Mouse (Mus musculus): Measurements from ENCODE around the gene Zc3h13. TPM values are rescaled to one million over a fixed set of nuclear protein-coding genes. Genes with fewer than 3 reads are reported as not detected.
A peak's percentile ranks its signal among the peaks of the same experiment; 100 is the strongest.

Gene Zc3h13
- 20.1 TPM in 2 replicates for polyA plus RNA-seq (2016; fragmentation: Nextera tagmentation; extraction: Ambion mirVana)

DNA sequence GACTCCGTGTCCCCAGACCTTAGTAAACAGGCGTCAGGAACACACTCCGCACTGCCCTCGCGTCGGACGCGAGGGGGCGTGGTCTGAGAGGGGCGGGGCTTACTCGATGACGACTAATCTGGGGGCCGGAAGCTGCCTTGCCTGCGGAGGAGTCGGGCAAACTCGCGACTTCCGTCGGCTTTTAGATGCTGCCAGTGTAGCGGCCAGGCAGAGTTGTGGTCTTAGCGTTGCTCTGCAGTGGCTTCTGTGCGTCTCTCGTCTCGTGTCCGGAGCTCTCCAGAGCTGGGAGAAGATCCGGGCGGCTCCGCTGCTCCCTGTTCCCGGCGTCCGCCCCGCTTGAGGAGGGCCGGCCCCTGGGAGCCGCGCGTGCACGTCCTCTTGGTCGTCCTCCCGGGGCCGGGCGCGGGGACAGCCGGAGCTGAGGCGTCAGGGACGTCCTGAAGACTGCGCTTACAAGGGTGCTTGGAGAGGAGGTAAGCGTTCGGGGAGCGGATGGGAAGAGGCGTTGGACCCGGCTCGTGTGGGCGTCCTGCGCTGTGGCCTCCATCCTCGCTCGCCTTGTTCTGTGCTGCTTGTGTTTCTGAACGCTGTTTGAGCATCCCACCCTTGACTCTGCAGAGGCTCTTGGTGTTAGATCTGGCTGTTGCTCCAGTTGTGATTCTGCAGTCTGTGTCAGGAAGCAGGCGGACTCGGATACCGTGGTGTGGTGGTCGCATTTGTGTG is at the start of gene Zc3h13:
Gene Zc3h13, plus strand, starts transcription at position 181 of the 723 bp plus-strand sequence.
- Histone ChIP-seq H3K9ac (peak within 1 kb of the TSS; percentile 90), H3K4me2 (peak within 1 kb of the TSS; percentile 87), H3K4me1 (peaks cover 21% of the 10 kb centered on the region), H3K27ac (peak within 1 kb of the TSS; percentile 91), H3K4me3 (peak within 1 kb of the TSS; percentile 98), H3K36me3 (no peaks in the 10 kb centered on the region), H3K9me3 (replicated peaks) (no peaks in the 10 kb centered on the region), H3K27me3 (replicated peaks) (no peaks in the 10 kb centered on the region)
- ATAC-seq, result peak; percentile 97
- under 1% methylated on average over 61 of the region's 61 CpGs for WGBS (ENCODE audit: insufficient replicate concordance)

DNA sequence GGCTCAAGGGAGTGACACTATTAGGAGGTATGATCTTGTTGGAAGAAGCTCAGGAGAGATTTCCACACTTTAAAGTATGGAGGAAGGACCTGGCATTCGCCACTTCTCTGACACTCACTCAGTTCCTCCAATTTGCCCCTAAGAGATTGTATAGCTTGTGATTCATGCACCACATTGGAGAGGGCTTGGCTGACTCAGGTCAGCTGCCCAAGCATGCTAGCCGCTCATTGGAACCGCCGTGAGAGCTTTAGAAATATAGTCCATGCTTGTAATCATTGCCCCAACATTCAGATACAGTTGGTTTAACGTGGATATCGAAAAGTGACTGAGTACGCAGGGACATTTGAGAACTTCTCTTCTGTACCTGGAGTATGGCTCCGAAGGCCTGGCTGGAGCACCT is 48.6 kb upstream of the Zc3h13 start:
- Histone ChIP-seq H3K27ac (no peak overlapping the region), H3K36me3 (no peaks in the 10 kb centered on the region), H3K4me3 (no peak overlapping the region), H3K27me3 (replicated peaks) (no peaks in the 10 kb centered on the region), H3K4me1 (peaks cover 13% of the 10 kb centered on the region), H3K4me2 (no peak overlapping the region), H3K9me3 (replicated peaks) (no peaks in the 10 kb centered on the region), H3K9ac (no peak overlapping the region)
- no peak for ATAC-seq
- 80% methylated on average over 8 of the region's 8 CpGs for WGBS (ENCODE audit: insufficient replicate concordance)

DNA sequence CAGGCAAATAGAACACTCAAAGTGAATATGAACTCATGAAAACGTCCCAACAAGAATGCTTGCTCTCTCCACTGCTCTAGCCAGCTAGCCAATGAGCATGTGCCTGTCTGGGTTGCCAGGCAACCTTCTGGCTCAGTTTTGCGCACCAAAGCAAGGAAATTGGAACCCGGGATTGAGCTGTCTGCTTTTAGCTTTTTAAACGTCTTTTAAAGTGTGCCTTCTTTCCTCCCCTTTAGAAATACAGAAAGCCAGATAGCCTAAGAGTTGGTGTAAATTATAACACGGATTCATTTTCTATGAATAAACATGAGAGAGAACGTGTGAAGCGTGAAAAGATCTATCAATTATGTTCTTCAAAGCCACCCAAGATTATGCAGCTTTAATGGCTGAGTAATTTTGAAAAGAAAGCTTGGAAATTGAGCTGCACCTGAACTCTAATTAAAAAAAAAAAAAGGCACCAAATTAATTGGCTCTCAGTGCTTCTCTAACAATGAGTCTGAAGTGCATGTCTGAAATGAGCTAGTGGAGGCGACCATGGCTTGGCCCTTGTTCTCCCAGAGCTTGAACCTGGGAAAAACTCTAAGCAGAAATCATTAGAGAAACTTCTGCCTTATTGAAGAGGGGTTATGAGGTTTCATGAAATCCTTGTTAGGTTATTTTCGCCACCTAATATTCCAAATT is 48.1 kb upstream of the Zc3h13 start:
- Histone ChIP-seq H3K27me3 (replicated peaks) (no peaks in the 10 kb centered on the region), H3K27ac (no peak overlapping the region), H3K4me3 (no peak overlapping the region), H3K36me3 (no peaks in the 10 kb centered on the region), H3K4me1 (peaks cover 13% of the 10 kb centered on the region), H3K4me2 (no peak overlapping the region), H3K9me3 (replicated peaks) (no peaks in the 10 kb centered on the region), H3K9ac (no peak overlapping the region)
- WGBS (ENCODE audit: insufficient replicate concordance), result 60% methylated on average over 9 of the region's 9 CpGs
- no peak for ATAC-seq

DNA sequence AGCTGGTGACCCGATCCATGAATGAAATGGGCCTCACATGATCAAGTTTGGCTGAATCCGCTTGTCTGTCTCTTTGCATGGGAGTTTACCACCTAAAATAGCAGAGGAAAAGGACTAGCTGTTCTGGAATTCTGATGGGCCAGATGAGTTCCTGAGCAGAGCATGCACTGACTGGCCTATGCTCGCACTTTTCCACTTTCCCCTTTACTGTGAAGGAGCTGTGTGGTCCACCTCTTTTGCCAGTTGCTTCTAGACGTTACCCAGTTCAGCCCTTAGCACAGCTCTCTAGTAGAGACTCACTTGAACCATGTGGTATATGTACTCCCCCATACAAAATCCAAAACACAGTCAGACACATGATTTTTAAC is 47.6 kb upstream of the Zc3h13 start:
- WGBS (ENCODE audit: insufficient replicate concordance), result 69% methylated on average over 4 of the region's 4 CpGs
- Histone ChIP-seq H3K4me3 (no peak overlapping the region), H3K27ac (no peak overlapping the region), H3K36me3 (no peaks in the 10 kb centered on the region), H3K9me3 (replicated peaks) (no peaks in the 10 kb centered on the region), H3K4me2 (no peak overlapping the region), H3K27me3 (replicated peaks) (no peaks in the 10 kb centered on the region), H3K9ac (no peak overlapping the region), H3K4me1 (peaks cover 13% of the 10 kb centered on the region)
- ATAC-seq, result no peak

DNA sequence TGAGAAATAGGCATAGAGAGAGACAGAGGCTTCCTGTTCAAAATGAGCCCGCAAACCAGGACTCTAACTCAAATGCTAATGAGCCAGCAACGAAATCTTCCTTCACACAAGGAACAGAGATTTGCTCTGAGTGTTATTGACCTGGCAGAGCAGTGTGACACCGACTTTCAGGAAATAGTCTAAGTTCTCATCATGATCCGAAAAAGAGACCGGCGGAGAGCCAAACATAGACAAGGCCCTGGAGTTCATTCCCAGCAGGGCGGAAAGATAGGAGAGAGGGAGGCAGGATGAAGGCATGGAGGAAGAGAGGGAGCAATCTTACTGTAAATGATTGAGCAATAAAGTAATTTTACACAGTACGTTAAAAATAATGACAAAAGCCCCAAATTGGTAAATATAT is 47.1 kb upstream of the Zc3h13 start:
- 77% methylated on average over 8 of the region's 8 CpGs for WGBS (ENCODE audit: insufficient replicate concordance)
- H3K9ac ChIP-seq, result no peak overlapping the region
- no peaks in the 10 kb centered on the region for H3K36me3 ChIP-seq
- H3K4me2 ChIP-seq, result no peak overlapping the region
- no peak overlapping the region for H3K4me3 ChIP-seq
- ATAC-seq, result no peak
- H3K27me3 ChIP-seq (replicated peaks), result no peaks in the 10 kb centered on the region
- no peak overlapping the region for H3K27ac ChIP-seq
- peaks cover 13% of the 10 kb centered on the region for H3K4me1 ChIP-seq
- H3K9me3 ChIP-seq (replicated peaks), result no peaks in the 10 kb centered on the region

DNA sequence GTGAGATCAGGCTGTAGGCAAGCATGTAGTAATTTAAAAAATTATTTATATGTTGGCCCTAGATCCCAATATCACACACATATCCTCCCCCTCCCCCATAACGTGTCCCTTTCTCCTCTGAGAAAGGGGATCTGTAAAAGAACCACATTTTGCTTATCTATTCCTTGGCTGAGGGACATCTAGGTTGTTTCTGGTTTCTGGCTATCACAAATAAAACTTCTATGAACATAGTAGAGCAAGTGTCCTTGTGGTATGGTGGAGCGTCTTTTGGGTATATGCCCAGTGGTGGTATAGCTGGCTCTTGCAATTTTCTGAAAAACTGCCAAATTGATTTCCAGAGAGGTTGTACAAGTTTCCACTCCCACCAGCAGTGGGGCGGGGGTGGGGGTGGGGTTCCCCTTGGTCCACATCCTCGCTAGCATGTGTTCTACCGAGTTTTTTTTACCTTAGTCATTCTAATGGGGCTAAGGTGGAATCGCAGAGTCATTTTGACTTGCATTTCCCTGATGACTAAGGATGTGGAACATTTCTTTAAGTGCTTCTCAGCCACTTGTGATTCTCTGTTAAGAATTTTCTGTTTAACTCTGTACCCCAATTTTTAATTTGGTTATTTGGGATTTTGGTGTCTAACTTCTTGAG is 46.0 kb upstream of the Zc3h13 start:
- H3K9ac ChIP-seq, result no peak overlapping the region
- no peak overlapping the region for H3K4me3 ChIP-seq
- H3K36me3 ChIP-seq, result no peaks in the 10 kb centered on the region
- H3K27ac ChIP-seq, result peak overlapping the region; percentile 50
- WGBS (ENCODE audit: insufficient replicate concordance), result 36% methylated on average over 6 of the region's 6 CpGs
- peak; percentile 82 for ATAC-seq
- no peaks in the 10 kb centered on the region for H3K9me3 ChIP-seq (replicated peaks)
- no peak overlapping the region; the same call in 1 of the 2 replicates for H3K4me2 ChIP-seq
- H3K27me3 ChIP-seq (replicated peaks), result no peaks in the 10 kb centered on the region
- H3K4me1 ChIP-seq, result peaks cover 13% of the 10 kb centered on the region

DNA sequence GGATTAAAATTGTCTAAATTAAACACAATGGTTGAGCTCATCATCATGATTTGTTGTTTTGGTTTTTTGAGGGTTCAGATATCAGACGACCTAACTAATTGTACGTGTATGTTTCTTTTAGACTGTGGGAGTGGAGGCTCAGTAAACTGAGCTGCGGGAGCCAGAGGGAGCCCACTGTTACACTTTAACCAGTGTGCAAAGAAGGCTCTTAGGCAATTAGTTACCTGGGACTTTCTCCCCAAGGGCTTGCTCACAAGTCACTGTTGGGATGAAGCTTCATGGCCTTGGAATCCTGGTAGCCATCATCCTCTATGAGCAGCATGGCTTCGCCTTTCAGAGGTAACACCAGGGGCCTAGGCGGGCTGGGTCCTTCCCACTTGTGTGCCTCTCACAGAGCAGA is 42.1 kb upstream of the Zc3h13 start, which contains the start of gene Cpb2:
Gene Cpb2, plus strand, starts transcription at position 201 of the 400 bp plus-strand sequence.
- H3K4me3 ChIP-seq, result peak within 1 kb of the TSS; percentile 11; the same call in 1 of the 2 replicates
- H3K36me3 ChIP-seq, result no peaks in the 10 kb centered on the region
- no peaks in the 10 kb centered on the region for H3K27me3 ChIP-seq (replicated peaks)
- no peak within 1 kb of the TSS for H3K9ac ChIP-seq
- no peaks in the 10 kb centered on the region for H3K9me3 ChIP-seq (replicated peaks)
- H3K4me2 ChIP-seq, result peak within 1 kb of the TSS; percentile 21
- 67% methylated on average over 5 of the region's 5 CpGs for WGBS (ENCODE audit: insufficient replicate concordance)
- peaks cover 13% of the 10 kb centered on the region for H3K4me1 ChIP-seq
- ATAC-seq, result peak; percentile 42; the same call in 1 of the 2 replicates
- peak within 1 kb of the TSS; percentile 46 for H3K27ac ChIP-seq

DNA sequence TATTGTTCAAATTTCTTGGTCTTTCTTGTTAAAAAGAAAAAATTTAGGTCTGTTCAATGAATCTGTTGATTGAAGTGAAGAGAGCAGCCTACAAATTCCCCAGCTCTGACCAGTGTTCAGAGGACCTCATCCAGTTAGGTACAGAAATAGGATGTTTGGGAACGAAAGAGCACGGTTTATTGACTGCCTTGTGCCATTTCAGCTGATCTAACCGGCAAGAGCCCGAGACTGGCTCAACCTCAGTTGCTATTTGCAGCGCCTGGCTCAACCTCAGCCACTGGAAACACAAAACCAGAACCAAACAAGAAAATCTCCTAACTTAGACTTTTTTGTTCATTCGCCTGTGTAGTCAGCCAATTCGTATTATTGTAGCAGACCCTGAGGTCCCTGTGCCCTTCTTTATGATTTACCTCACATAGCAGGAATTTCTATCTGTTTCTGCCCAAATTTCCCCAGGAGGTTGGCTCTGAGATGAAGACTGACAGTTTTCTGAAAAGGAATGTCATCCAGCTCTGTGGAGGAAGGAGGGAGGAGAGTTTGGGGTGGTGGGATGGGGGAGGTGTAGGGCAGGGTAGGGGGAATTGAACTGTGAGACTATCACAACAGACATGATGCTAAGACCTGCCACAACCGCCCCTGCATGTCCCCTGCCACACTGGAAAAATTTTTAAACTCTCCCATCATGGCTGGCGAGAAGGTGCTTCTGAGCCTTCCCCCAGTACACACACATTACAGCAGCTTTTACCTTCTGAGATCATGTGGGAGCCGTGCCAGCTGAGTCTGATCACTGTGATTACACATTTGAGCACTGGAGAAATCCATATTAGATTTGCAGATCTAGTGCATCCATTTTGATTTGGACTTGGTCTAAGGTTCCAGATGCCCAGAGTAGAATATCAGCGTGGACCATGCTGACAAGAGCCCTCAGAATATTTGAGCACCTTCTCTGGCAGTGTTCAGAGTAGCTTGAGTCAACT is 37.9 kb upstream of the Zc3h13 start:
- no peak overlapping the region for H3K27ac ChIP-seq
- H3K27me3 ChIP-seq (replicated peaks), result no peaks in the 10 kb centered on the region
- H3K36me3 ChIP-seq, result no peaks in the 10 kb centered on the region
- H3K4me3 ChIP-seq, result no peak overlapping the region
- H3K9ac ChIP-seq, result no peak overlapping the region
- no peaks in the 10 kb centered on the region for H3K9me3 ChIP-seq (replicated peaks)
- no peak overlapping the region for H3K4me2 ChIP-seq
- 59% methylated on average over 11 of the region's 11 CpGs for WGBS (ENCODE audit: insufficient replicate concordance)
- no peak for ATAC-seq
- H3K4me1 ChIP-seq, result no peaks in the 10 kb centered on the region

DNA sequence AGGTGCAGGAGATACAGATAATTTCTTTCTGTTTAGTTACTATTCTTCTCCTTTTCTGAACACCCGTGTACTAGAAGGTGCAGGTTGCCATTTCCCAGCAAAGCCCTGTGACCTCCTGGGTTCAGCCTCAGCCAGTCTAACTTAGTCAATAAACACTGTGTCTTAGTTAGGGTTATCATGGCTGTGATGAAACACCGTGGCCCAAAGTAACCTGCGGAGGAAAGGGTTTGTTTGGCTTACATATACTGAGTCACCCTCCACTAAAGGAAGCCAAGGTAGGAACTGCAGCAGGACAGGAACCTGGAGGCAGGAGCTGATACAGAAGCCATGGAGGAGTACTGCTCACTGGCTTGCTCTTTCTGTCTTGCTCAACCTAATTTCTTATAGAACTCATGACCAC is 33.7 kb upstream of the Zc3h13 start:
- H3K27me3 ChIP-seq (replicated peaks), result 0 out of 2 replicates have a peak, but pooled peaks cover 4% of the 10 kb centered on the region
- 62% methylated on average over 3 of the region's 3 CpGs for WGBS (ENCODE audit: insufficient replicate concordance)
- no peaks in the 10 kb centered on the region for H3K36me3 ChIP-seq
- no peak for ATAC-seq
- H3K9ac ChIP-seq, result no peak overlapping the region
- H3K9me3 ChIP-seq (replicated peaks), result no peaks in the 10 kb centered on the region
- H3K4me3 ChIP-seq, result no peak overlapping the region
- H3K4me1 ChIP-seq, result no peaks in the 10 kb centered on the region
- no peak overlapping the region for H3K27ac ChIP-seq
- no peak overlapping the region for H3K4me2 ChIP-seq

DNA sequence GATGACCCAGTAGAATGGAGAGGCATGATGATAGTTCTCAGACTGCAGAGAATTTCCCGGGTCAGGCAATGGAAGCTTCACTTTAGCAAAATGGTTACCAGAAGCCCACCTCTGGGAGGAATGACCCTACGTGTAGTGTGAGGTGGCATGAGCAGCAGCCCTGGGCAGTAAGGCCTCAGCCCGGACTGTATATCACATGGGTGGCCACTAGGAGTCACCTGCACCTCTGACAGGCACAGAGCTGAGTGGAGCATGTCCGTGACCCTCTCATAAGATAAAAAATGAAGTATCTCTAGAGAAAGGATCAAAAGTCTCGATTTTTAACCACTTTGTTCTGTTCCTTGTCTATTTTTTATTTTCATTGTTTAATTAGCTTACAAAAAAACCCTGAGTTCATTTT is 27.7 kb upstream of the Zc3h13 start:
- Histone ChIP-seq H3K9ac (no peak overlapping the region), H3K27ac (no peak overlapping the region), H3K4me1 (no peaks in the 10 kb centered on the region), H3K4me3 (no peak overlapping the region), H3K27me3 (replicated peaks) (0 out of 2 replicates have a peak, but pooled peaks cover 4% of the 10 kb centered on the region), H3K4me2 (no peak overlapping the region), H3K36me3 (no peaks in the 10 kb centered on the region), H3K9me3 (replicated peaks) (no peaks in the 10 kb centered on the region)
- no peak for ATAC-seq
- WGBS (ENCODE audit: insufficient replicate concordance), result 33% methylated on average over 5 of the region's 5 CpGs

DNA sequence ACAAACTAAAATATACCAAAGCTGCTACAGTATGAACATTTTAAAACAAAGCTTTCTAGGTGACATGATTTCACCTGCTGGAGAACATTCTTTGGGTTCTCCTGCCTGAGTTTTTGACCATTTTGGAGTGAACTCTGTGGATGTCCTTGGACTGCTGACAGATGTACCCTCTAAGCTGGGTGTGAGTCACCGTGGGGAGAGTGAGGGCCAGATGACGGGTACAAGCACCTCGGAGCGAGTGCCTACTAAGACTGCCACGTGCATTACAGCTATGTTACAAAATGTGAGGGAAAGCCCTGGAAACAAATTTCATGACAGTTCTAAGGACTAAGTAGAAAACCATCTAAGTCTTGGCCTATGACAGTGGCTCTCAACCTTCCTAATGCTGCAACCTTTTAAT is 14.6 kb upstream of the Zc3h13 start:
- H3K4me2 ChIP-seq, result no peak overlapping the region
- no peaks in the 10 kb centered on the region for H3K9me3 ChIP-seq (replicated peaks)
- H3K9ac ChIP-seq, result no peak overlapping the region
- H3K4me3 ChIP-seq, result no peak overlapping the region
- no peaks in the 10 kb centered on the region for H3K27me3 ChIP-seq (replicated peaks)
- H3K27ac ChIP-seq, result no peak overlapping the region
- WGBS (ENCODE audit: insufficient replicate concordance), result 73% methylated on average over 5 of the region's 5 CpGs
- no peak for ATAC-seq
- H3K4me1 ChIP-seq, result no peaks in the 10 kb centered on the region
- no peaks in the 10 kb centered on the region for H3K36me3 ChIP-seq
